Mouse (Mus musculus) lung, postnatal 0 days (tissue): Measurements from ENCODE around the gene Htatip2. TPM values are rescaled to one million over a fixed set of nuclear protein-coding genes. Genes with fewer than 3 reads are reported as not detected.

Experiments
- ATAC-seq: fragments of 200-750 bp; cut with Nextera tagmentation; 2 replicates; pipeline ENCODE4 v1.8.0; 2017; ENCODE audit warnings: moderate library complexity
- DNase-seq: peaks from one replicate; pipeline ENCODE4 v3.0.0-alpha.2; 2016; ENCODE audit warnings: low spot score
- H3K27ac ChIP-seq: fragments of 300-500 bp; sonication (generic); 2 replicates; pipeline ENCODE4 v1.5.1; 2014; ENCODE audit warnings: antibody characterized with exemption, mild to moderate bottlenecking, low read length, mixed read lengths
- H3K27me3 ChIP-seq: fragments of 300-500 bp; sonication (generic); replicated peaks from 2 replicates; pipeline ENCODE4 v1.6.1; 2014; ENCODE audit warnings: low read length, mixed read lengths; ENCODE audit not compliant: insufficient read depth
- H3K36me3 ChIP-seq: fragments of 300-500 bp; sonication (generic); 2 replicates; pipeline ENCODE4 v1.6.1; 2014; ENCODE audit warnings: low read length, mixed read lengths; ENCODE audit not compliant: insufficient read depth
- H3K4me1 ChIP-seq: fragments of 300-500 bp; sonication (generic); 2 replicates; pipeline ENCODE4 v1.6.1; 2014; ENCODE audit warnings: antibody characterized with exemption, low read depth, low read length, mixed read lengths; ENCODE audit not compliant: insufficient read depth
- H3K4me2 ChIP-seq: fragments of 300-500 bp; sonication (generic); replicated peaks from 2 replicates; pipeline ENCODE4 v1.6.1; 2014; ENCODE audit warnings: low read depth, mild to moderate bottlenecking, low read length, moderate library complexity, mixed read lengths
- H3K4me3 ChIP-seq: fragments of 300-500 bp; sonication (generic); 2 replicates; pipeline ENCODE4 v1.5.1; 2014; ENCODE audit warnings: low read depth, low read length
- H3K9ac ChIP-seq: fragments of 300-500 bp; sonication (generic); replicated peaks from 2 replicates; pipeline ENCODE4 v1.6.1; 2014; ENCODE audit warnings: low read depth, mild to moderate bottlenecking
- H3K9me3 ChIP-seq: fragments of 300-500 bp; sonication (generic); 2 replicates; pipeline ENCODE4 v1.6.1; 2016; ENCODE audit warnings: low read length, mixed read lengths
- CTCF ChIP-seq: IDR thresholded peaks from 2 replicates; pipeline ENCODE4 v1.5.1; 2016; ENCODE audit warnings: antibody characterized with exemption, mild to moderate bottlenecking
- EP300 ChIP-seq: IDR thresholded peaks from 2 replicates; pipeline ENCODE4 v1.6.1; 2016; ENCODE audit warnings: antibody characterized with exemption, mild to moderate bottlenecking, control low read depth
- WGBS: fragments of 180-500 bp; shearing (Covaris S2); extraction: QIAGEN DNeasy Blood & Tissue Kit; methylation state at CpG from one replicate; pipeline ENCODE4 v1.1.7; 2014; 5-methylcytosine and 5-hydroxymethylcytosine counted together
- polyA plus RNA-seq: library from polyadenylated mRNA; unstranded; fragments of >200 nt; fragmentation: Nextera tagmentation; extraction: Ambion mirVana; gene quantifications from 2 replicates; pipeline ENCODE4 v1.2.1, GENCODE M21; 2015

Gene Htatip2
- polyA plus RNA-seq, 1 experiment from 2014 or later, result 17.7 TPM

- Histone ChIP-seq H3K4me1 (peaks cover 8% of the 10 kb centered on the region; the same call in 1 of the 2 replicates), H3K9ac (no peak overlapping the region), H3K36me3 (peaks cover 6% of the 10 kb centered on the region; the same call in 1 of the 2 replicates), H3K27me3 (no peaks in the 10 kb centered on the region), H3K9me3 (no peaks in the 10 kb centered on the region), H3K4me2 (no peak overlapping the region), H3K27ac (no peak overlapping the region), H3K4me3 (no peak overlapping the region)
- DNase-seq (no peak), ATAC-seq (no peak)
- TF ChIP-seq CTCF (no peak), EP300 (no peak)
- WGBS, result 93% methylated on average over 2 of the region's 2 CpGs
Measured at GRCm38 (mm10) chr7:49783017-49783416, 24.1 kb downstream of the Htatip2 start.

- H3K4me2 ChIP-seq, result no peak overlapping the region
- H3K36me3 ChIP-seq, result peaks cover 6% of the 10 kb centered on the region; the same call in 1 of the 2 replicates
- no peaks in the 10 kb centered on the region for H3K9me3 ChIP-seq
- H3K9ac ChIP-seq, result no peak overlapping the region
- DNase-seq (no peak), ATAC-seq (no peak)
- H3K27ac ChIP-seq, result no peak overlapping the region
- TF ChIP-seq CTCF (no peak), EP300 (no peak)
- no peaks in the 10 kb centered on the region for H3K27me3 ChIP-seq
- H3K4me1 ChIP-seq, result no peaks in the 10 kb centered on the region
- 97% methylated on average over 7 of the region's 7 CpGs for WGBS
- no peak overlapping the region for H3K4me3 ChIP-seq
Measured at GRCm38 (mm10) chr7:49785141-49785540, 26.2 kb downstream of the Htatip2 start.

- Histone ChIP-seq H3K27me3 (no peaks in the 10 kb centered on the region), H3K9me3 (no peaks in the 10 kb centered on the region), H3K4me3 (no peak overlapping the region), H3K36me3 (peaks cover 6% of the 10 kb centered on the region; the same call in 1 of the 2 replicates), H3K4me1 (no peaks in the 10 kb centered on the region), H3K4me2 (no peak overlapping the region), H3K27ac (no peak overlapping the region), H3K9ac (no peak overlapping the region)
- ATAC-seq (no peak), DNase-seq (peak; percentile 79)
- 73% methylated on average over 12 of the region's 12 CpGs for WGBS
- TF ChIP-seq EP300 (no peak), CTCF (peak; percentile 65)
Measured at GRCm38 (mm10) chr7:49786618-49787382, 27.9 kb downstream of the Htatip2 start.

- Histone ChIP-seq H3K36me3 (peaks cover 6% of the 10 kb centered on the region; the same call in 1 of the 2 replicates), H3K4me1 (no peaks in the 10 kb centered on the region), H3K27me3 (no peaks in the 10 kb centered on the region), H3K27ac (no peak overlapping the region), H3K9me3 (no peaks in the 10 kb centered on the region), H3K9ac (no peak overlapping the region), H3K4me2 (no peak overlapping the region), H3K4me3 (no peak overlapping the region)
- no peak for TF ChIP-seq EP300
- no peak for TF ChIP-seq CTCF
- 96% methylated on average over 3 of the region's 3 CpGs for WGBS
- DNase-seq, result no peak
- no peak for ATAC-seq
Measured at GRCm38 (mm10) chr7:49787383-49787645, 28.4 kb downstream of the Htatip2 start.

- TF ChIP-seq CTCF, result no peak
- no peak for TF ChIP-seq EP300
- DNase-seq (no peak), ATAC-seq (no peak)
- Histone ChIP-seq H3K4me3 (no peak overlapping the region), H3K27ac (no peak overlapping the region), H3K9ac (no peak overlapping the region), H3K27me3 (no peaks in the 10 kb centered on the region), H3K36me3 (peaks cover 9% of the 10 kb centered on the region; the same call in 1 of the 2 replicates), H3K4me2 (no peak overlapping the region), H3K9me3 (no peaks in the 10 kb centered on the region), H3K4me1 (no peaks in the 10 kb centered on the region)
- WGBS, result 75% methylated on average over 2 of the region's 2 CpGs
Measured at GRCm38 (mm10) chr7:49794304-49794703, 35.4 kb downstream of the Htatip2 start.

- H3K9ac ChIP-seq, result no peak overlapping the region
- H3K9me3 ChIP-seq, result no peaks in the 10 kb centered on the region
- peaks cover 9% of the 10 kb centered on the region; the same call in 1 of the 2 replicates for H3K36me3 ChIP-seq
- DNase-seq (no peak), ATAC-seq (no peak)
- no peak overlapping the region for H3K4me3 ChIP-seq
- H3K27me3 ChIP-seq, result no peaks in the 10 kb centered on the region
- H3K4me2 ChIP-seq, result no peak overlapping the region
- 44% methylated on average over 1 of the region's 1 CpGs for WGBS
- TF ChIP-seq EP300, result no peak
- no peaks in the 10 kb centered on the region for H3K4me1 ChIP-seq
- no peak overlapping the region for H3K27ac ChIP-seq
Measured at GRCm38 (mm10) chr7:49797171-49797570, 38.3 kb downstream of the Htatip2 start.
